Mouse (Mus musculus) testis, postnatal 14 days (tissue): Measurements from ENCODE around the gene Lce1l.
"Not testable (repeated sequence)": the region's sequence is repeated elsewhere in the genome, so short reads cannot be mapped to it uniquely, and the experiment has no call there.

ENCODE experiments used
- DNase-seq: peaks from one replicate; pipeline ENCODE4 v3.0.0; 2021; ENCODE audit warnings: low spot score

The Lce1l gene

GRCm38 (mm10) chr3:92851186-92851585 is at the start of gene Lce1l:
Lce1l (minus strand) TSS chr3:92851286.
- no peak for DNase-seq

GRCm38 (mm10) chr3:92894489-92894888 is 43.4 kb upstream of the Lce1l start:
- DNase-seq: no peak

GRCm38 (mm10) chr3:92894063-92894462 is 43.0 kb upstream of the Lce1l start:
- no peak for DNase-seq

- no peak for DNase-seq
These were observed 23.1 kb upstream of the Lce1l start for GRCm38 (mm10) chr3:92874180-92874579.

GRCm38 (mm10) chr3:92870116-92870515 is 19.0 kb upstream of the Lce1l start, which contains the start of gene 2310050C09Rik:
2310050C09Rik (minus strand) TSS chr3:92870216.
- no peak for DNase-seq

- DNase-seq: no peak
These were observed 24.0 kb downstream of the Lce1l start, which contains the start of gene Kprp for GRCm38 (mm10) chr3:92827108-92827507. Kprp (minus strand) TSS chr3:92827247.

GRCm38 (mm10) chr3:92825808-92826207 is 25.3 kb downstream of the Lce1l start:
- no peak for DNase-seq

GRCm38 (mm10) chr3:92816036-92816435 is 35.0 kb downstream of the Lce1l start:
- not testable (repeated sequence) for DNase-seq

GRCm38 (mm10) chr3:92815581-92815980 is 35.5 kb downstream of the Lce1l start:
- no peak for DNase-seq

- DNase-seq: no peak
These were observed 43.3 kb downstream of the Lce1l start, which contains the start of gene Lce1k for GRCm38 (mm10) chr3:92807791-92808190. Lce1k (minus strand) TSS chr3:92807891.
